Mouse (Mus musculus) stomach, postnatal 0 days (tissue): ENCODE measurements around the gene Polk. TPM values are rescaled to one million over a fixed set of nuclear protein-coding genes. Genes with fewer than 3 reads are reported as not detected.

Experiments
- ATAC-seq: fragments of 200-750 bp; cut with Nextera tagmentation; 2 replicates; pipeline ENCODE4 v1.8.0; 2017; ENCODE audit not compliant: low FRiP score, low TSS enrichment
- DNase-seq: peaks from one replicate; pipeline ENCODE4 v3.0.0-alpha.2; 2016; ENCODE audit warnings: low spot score
- H3K27ac ChIP-seq: fragments of 300-500 bp; sonication (generic); replicated peaks from 2 replicates; pipeline ENCODE4 v1.5.1; 2014; ENCODE audit warnings: mild to moderate bottlenecking, control low read depth
- H3K27me3 ChIP-seq: fragments of 300-500 bp; sonication (generic); 2 replicates; pipeline ENCODE4 v1.6.1; 2014; ENCODE audit warnings: low read length; ENCODE audit not compliant: control insufficient read depth, insufficient read depth
- H3K36me3 ChIP-seq: fragments of 300-500 bp; sonication (generic); 2 replicates; pipeline ENCODE4 v1.6.1; 2014; ENCODE audit warnings: low read length, mixed read lengths; ENCODE audit not compliant: control insufficient read depth, insufficient read depth
- H3K4me1 ChIP-seq: fragments of 300-500 bp; sonication (generic); replicated peaks from 2 replicates; pipeline ENCODE4 v1.6.1; 2014; ENCODE audit warnings: antibody characterized with exemption; ENCODE audit not compliant: control insufficient read depth, insufficient read depth
- H3K4me2 ChIP-seq: fragments of 300-500 bp; sonication (generic); replicated peaks from 2 replicates; pipeline ENCODE4 v1.6.1; 2014; ENCODE audit warnings: low read depth, mild to moderate bottlenecking, control low read depth, moderate library complexity
- H3K4me3 ChIP-seq: fragments of 300-500 bp; sonication (generic); 2 replicates; pipeline ENCODE4 v1.5.1; 2014; ENCODE audit warnings: low read depth, low read length, control low read depth
- H3K9ac ChIP-seq: fragments of 300-500 bp; sonication (generic); 2 replicates; pipeline ENCODE4 v1.6.1; 2014; ENCODE audit warnings: mild to moderate bottlenecking, low read length, control low read depth, mixed read lengths
- H3K9me3 ChIP-seq: fragments of 300-500 bp; sonication (generic); 2 replicates; pipeline ENCODE4 v1.6.1; 2016; ENCODE audit warnings: low read length; ENCODE audit not compliant: control insufficient read depth
- CTCF ChIP-seq: IDR thresholded peaks from 2 replicates; pipeline ENCODE4 v1.5.1; 2016; ENCODE audit warnings: antibody characterized with exemption, low read depth, mild to moderate bottlenecking, moderate library complexity
- EP300 ChIP-seq: optimal IDR thresholded peaks from 2 replicates; pipeline ENCODE3; 2016; ENCODE audit warnings: antibody characterized with exemption
- WGBS: fragments of 180-500 bp; shearing (Covaris S2); extraction: QIAGEN DNeasy Blood & Tissue Kit; methylation state at CpG from one replicate; pipeline ENCODE4 v1.1.7; 2014; 5-methylcytosine and 5-hydroxymethylcytosine counted together
- polyA plus RNA-seq: library from polyadenylated mRNA; unstranded; fragments of >200 nt; fragmentation: Nextera tagmentation; extraction: Ambion mirVana; gene quantifications from 2 replicates; pipeline ENCODE4 v1.2.1, GENCODE M21; 2015

Polk gene
- polyA plus RNA-seq, 1 experiment from 2014 or later: 4.2 TPM

DNA sequence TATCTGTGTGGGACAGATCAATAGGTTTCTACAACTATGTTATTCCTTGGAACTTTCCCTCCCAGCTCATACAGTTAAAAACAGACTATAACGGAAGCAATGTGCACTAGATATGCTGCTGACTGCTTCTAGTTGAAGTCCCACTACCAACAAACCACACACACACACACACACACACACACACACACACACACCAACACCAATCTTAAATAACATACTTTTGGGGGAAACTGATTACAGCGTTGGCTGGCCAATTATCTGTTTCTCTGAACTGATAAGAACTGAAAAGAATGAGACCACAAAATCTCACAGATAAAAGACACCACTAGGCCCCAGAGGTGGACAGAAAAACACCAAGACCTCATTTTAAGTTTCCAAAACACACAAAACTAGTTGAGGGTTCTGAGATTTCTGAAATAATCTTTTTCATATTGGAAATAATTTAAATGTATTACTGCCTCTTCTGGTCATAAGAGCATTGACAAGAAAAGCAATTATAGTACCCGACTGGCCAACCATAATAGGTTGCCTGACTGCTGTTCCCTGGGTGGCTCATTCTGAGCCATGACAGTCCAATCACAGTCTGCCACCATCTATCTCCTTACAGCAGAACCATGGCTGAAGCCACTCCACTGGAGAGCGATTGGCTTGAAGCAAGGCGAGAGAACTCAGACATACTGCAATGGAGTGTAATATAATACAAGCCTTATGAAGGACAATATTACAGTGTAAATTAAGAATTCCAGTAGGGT, 5.4 kb downstream of the Polk start:
- TF ChIP-seq CTCF (no peak), EP300 (no peak)
- Histone ChIP-seq H3K36me3 (no peaks in the 10 kb centered on the region), H3K4me3 (no peak overlapping the region), H3K9me3 (no peaks in the 10 kb centered on the region), H3K9ac (no peak overlapping the region), H3K4me2 (no peak overlapping the region), H3K27me3 (no peaks in the 10 kb centered on the region), H3K27ac (no peak overlapping the region), H3K4me1 (no peaks in the 10 kb centered on the region; the same call in 1 of the 2 replicates)
- ATAC-seq (no peak), DNase-seq (no peak)
- WGBS: 72% methylated on average over 5 of the region's 5 CpGs

- Histone ChIP-seq H3K27me3 (no peaks in the 10 kb centered on the region), H3K9ac (no peak overlapping the region), H3K36me3 (no peaks in the 10 kb centered on the region), H3K4me3 (no peak overlapping the region), H3K27ac (no peak overlapping the region), H3K4me1 (no peaks in the 10 kb centered on the region; the same call in 1 of the 2 replicates), H3K9me3 (no peaks in the 10 kb centered on the region), H3K4me2 (no peak overlapping the region)
- WGBS: 86% methylated on average over 2 of the region's 2 CpGs
- TF ChIP-seq CTCF (no peak), EP300 (no peak)
- DNase-seq (no peak), ATAC-seq (no peak)
These were observed 8.6 kb downstream of the Polk start for GRCm38 (mm10) chr13:96533742-96534141.

- no peak for ATAC-seq
- 91% methylated on average over 6 of the region's 6 CpGs for WGBS
- H3K27ac ChIP-seq: no peak overlapping the region
These were observed 10.2 kb downstream of the Polk start for GRCm38 (mm10) chr13:96532176-96532575.

GRCm38 (mm10) chr13:96530064-96530463, 12.3 kb downstream of the Polk start:
- no peak for TF ChIP-seq EP300
- TF ChIP-seq CTCF: no peak
- 90% methylated on average over 9 of the region's 9 CpGs for WGBS
- no peak for DNase-seq

More at GRCm38 (mm10) chr13:96532176-96532575, 10.2 kb downstream of the Polk start:
- Histone ChIP-seq H3K4me2 (no peak overlapping the region), H3K27me3 (no peaks in the 10 kb centered on the region), H3K36me3 (no peaks in the 10 kb centered on the region), H3K4me3 (no peak overlapping the region), H3K9me3 (no peaks in the 10 kb centered on the region), H3K4me1 (no peaks in the 10 kb centered on the region; the same call in 1 of the 2 replicates), H3K9ac (no peak overlapping the region)
- no peak for DNase-seq
- TF ChIP-seq EP300: no peak
- TF ChIP-seq CTCF: no peak

GRCm38 (mm10) chr13:96529542-96529941, 12.8 kb downstream of the Polk start:
- H3K27ac ChIP-seq: no peak overlapping the region
- no peak for TF ChIP-seq EP300
- TF ChIP-seq CTCF: no peak
- no peaks in the 10 kb centered on the region; the same call in 1 of the 2 replicates for H3K4me1 ChIP-seq
- no peak for ATAC-seq
- no peak overlapping the region for H3K9ac ChIP-seq
- WGBS: 94% methylated on average over 3 of the region's 3 CpGs
- no peaks in the 10 kb centered on the region for H3K27me3 ChIP-seq
- no peak for DNase-seq
- H3K4me2 ChIP-seq: no peak overlapping the region
- no peaks in the 10 kb centered on the region for H3K9me3 ChIP-seq
- no peaks in the 10 kb centered on the region for H3K36me3 ChIP-seq
- H3K4me3 ChIP-seq: no peak overlapping the region

More at GRCm38 (mm10) chr13:96530064-96530463, 12.3 kb downstream of the Polk start:
- Histone ChIP-seq H3K4me2 (no peak overlapping the region), H3K27me3 (no peaks in the 10 kb centered on the region), H3K4me3 (no peak overlapping the region), H3K36me3 (no peaks in the 10 kb centered on the region), H3K9ac (no peak overlapping the region), H3K27ac (no peak overlapping the region), H3K9me3 (no peaks in the 10 kb centered on the region), H3K4me1 (no peaks in the 10 kb centered on the region; the same call in 1 of the 2 replicates)
- ATAC-seq: no peak

DNA sequence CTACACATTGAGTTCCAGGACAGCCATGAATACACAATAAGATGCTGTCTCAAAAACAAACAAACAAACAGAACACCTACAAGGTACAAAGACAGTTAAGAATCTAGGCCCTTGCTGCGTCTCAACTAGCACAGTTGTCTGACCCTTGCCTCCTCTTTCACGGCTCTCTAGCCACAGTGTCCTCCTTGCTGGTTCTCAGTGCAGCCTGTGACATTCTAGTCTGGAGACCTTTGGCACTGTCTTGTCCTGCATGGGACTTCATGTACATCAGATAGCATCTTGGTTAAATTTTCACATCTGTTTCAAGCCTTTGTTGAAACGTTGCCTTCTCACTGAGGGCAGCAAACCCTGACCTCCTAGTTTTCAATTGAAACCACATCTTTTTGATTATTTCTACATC, 13.6 kb downstream of the Polk start:
- TF ChIP-seq CTCF (no peak), EP300 (no peak)
- ATAC-seq (no peak), DNase-seq (no peak)
- H3K9me3 ChIP-seq: no peaks in the 10 kb centered on the region
- no peaks in the 10 kb centered on the region for H3K27me3 ChIP-seq
- no peaks in the 10 kb centered on the region for H3K36me3 ChIP-seq
- 90% methylated on average over 3 of the region's 3 CpGs for WGBS
- H3K4me2 ChIP-seq: no peak overlapping the region
- no peak overlapping the region for H3K27ac ChIP-seq
- no peak overlapping the region for H3K9ac ChIP-seq
- no peak overlapping the region for H3K4me3 ChIP-seq
- H3K4me1 ChIP-seq: no peaks in the 10 kb centered on the region; the same call in 1 of the 2 replicates
